Mouse (Mus musculus) forebrain, embryonic 12.5 days (tissue): Measurements from ENCODE around the gene Sgms1. TPM values are rescaled to one million over a fixed set of nuclear protein-coding genes. Genes with fewer than 3 reads are reported as not detected.
"Not testable (repeated sequence)": the region's sequence is repeated elsewhere in the genome, so short reads cannot be mapped to it uniquely, and the experiment has no call there.

Source experiments
- ATAC-seq: fragments of 200-750 bp; cut with Nextera tagmentation; 2 replicates; pipeline ENCODE4 v1.8.0; 2017; ENCODE audit warnings: moderate TSS enrichment; ENCODE audit not compliant: low FRiP score
- H3K27ac ChIP-seq: fragments of 300-500 bp; sonication (generic); 2 replicates; pipeline ENCODE4 v1.5.1; 2016; ENCODE audit warnings: mild to moderate bottlenecking
- H3K27me3 ChIP-seq: fragments of 300-500 bp; sonication (generic); 2 replicates; pipeline ENCODE4 v1.6.1; 2016; ENCODE audit warnings: mild to moderate bottlenecking
- H3K36me3 ChIP-seq: fragments of 300-500 bp; sonication (generic); replicated peaks from 2 replicates; pipeline ENCODE4 v1.6.1; 2016; ENCODE audit warnings: mild to moderate bottlenecking
- H3K4me1 ChIP-seq: fragments of 300-500 bp; sonication (generic); 2 replicates; pipeline ENCODE4 v1.6.1; 2016
- H3K4me2 ChIP-seq: fragments of 300-500 bp; sonication (generic); 2 replicates; pipeline ENCODE4 v1.6.1; 2016; ENCODE audit warnings: mild to moderate bottlenecking, moderate library complexity
- H3K4me3 ChIP-seq: fragments of 300-500 bp; sonication (generic); replicated peaks from 2 replicates; pipeline ENCODE4 v1.5.1; 2016; ENCODE audit warnings: mild to moderate bottlenecking
- H3K9ac ChIP-seq: fragments of 300-500 bp; sonication (generic); 2 replicates; pipeline ENCODE4 v1.6.1; 2016; ENCODE audit warnings: mild to moderate bottlenecking
- H3K9me3 ChIP-seq: fragments of 300-500 bp; sonication (generic); 2 replicates; pipeline ENCODE4 v1.6.1; 2016
- WGBS: fragments of 180-500 bp; shearing (Covaris S2); methylation state at CpG from one replicate; pipeline ENCODE4 v1.1.7; 2016; 5-methylcytosine and 5-hydroxymethylcytosine counted together
- polyA plus RNA-seq: library from polyadenylated mRNA; unstranded; fragments of >200 nt; fragmentation: Nextera tagmentation; extraction: Ambion mirVana; gene quantifications from 2 replicates; pipeline ENCODE4 v1.2.1, GENCODE M21; 2016

Sgms1 gene
- polyA plus RNA-seq, 1 experiment from 2014 or later, result 13.8 TPM

GRCm38 (mm10) chr19:32328089-32328828, 61.3 kb downstream of the Sgms1 start:
- ATAC-seq, result no peak
- H3K27ac ChIP-seq, result no peak overlapping the region
- no peaks in the 10 kb centered on the region for H3K9me3 ChIP-seq
- H3K4me3 ChIP-seq, result no peak overlapping the region
- H3K9ac ChIP-seq, result no peak overlapping the region
- H3K4me2 ChIP-seq, result no peak overlapping the region
- 49% methylated on average over 2 of the region's 2 CpGs for WGBS
- no peaks in the 10 kb centered on the region for H3K4me1 ChIP-seq
- H3K27me3 ChIP-seq, result no peaks in the 10 kb centered on the region
- H3K36me3 ChIP-seq, result no peaks in the 10 kb centered on the region

- 65% methylated on average over 4 of the region's 4 CpGs for WGBS
- H3K27ac ChIP-seq, result no peak overlapping the region
Measured at GRCm38 (mm10) chr19:32326621-32327021, 62.9 kb downstream of the Sgms1 start.

GRCm38 (mm10) chr19:32326156-32326555, 63.4 kb downstream of the Sgms1 start:
- H3K27ac ChIP-seq, result no peak overlapping the region
- H3K4me3 ChIP-seq, result no peak overlapping the region
- peaks cover 4% of the 10 kb centered on the region; the same call in 1 of the 2 replicates for H3K27me3 ChIP-seq
- no peak overlapping the region for H3K9ac ChIP-seq
- H3K4me1 ChIP-seq, result peaks cover 10% of the 10 kb centered on the region
- no peaks in the 10 kb centered on the region for H3K9me3 ChIP-seq
- H3K4me2 ChIP-seq, result no peak overlapping the region
- H3K36me3 ChIP-seq, result no peaks in the 10 kb centered on the region
- 85% methylated on average over 3 of the region's 3 CpGs for WGBS
- no peak for ATAC-seq

More at GRCm38 (mm10) chr19:32326621-32327021, 62.9 kb downstream of the Sgms1 start:
- Histone ChIP-seq H3K9me3 (no peaks in the 10 kb centered on the region), H3K27me3 (peaks cover under 1% of the 10 kb centered on the region; the same call in 1 of the 2 replicates), H3K4me2 (no peak overlapping the region), H3K9ac (no peak overlapping the region), H3K36me3 (no peaks in the 10 kb centered on the region), H3K4me1 (peaks cover 9% of the 10 kb centered on the region), H3K4me3 (no peak overlapping the region)
- ATAC-seq, result no peak

GRCm38 (mm10) chr19:32325100-32325768, 64.3 kb downstream of the Sgms1 start:
- peaks cover 13% of the 10 kb centered on the region for H3K4me1 ChIP-seq
- H3K27me3 ChIP-seq, result peaks cover 11% of the 10 kb centered on the region
- 68% methylated on average over 10 of the region's 10 CpGs for WGBS
- no peaks in the 10 kb centered on the region for H3K36me3 ChIP-seq
- H3K4me3 ChIP-seq, result no peak overlapping the region
- no peak for ATAC-seq
- no peak overlapping the region for H3K9ac ChIP-seq
- no peaks in the 10 kb centered on the region for H3K9me3 ChIP-seq
- no peak overlapping the region for H3K4me2 ChIP-seq
- H3K27ac ChIP-seq, result no peak overlapping the region

GRCm38 (mm10) chr19:32324550-32324949, 65.0 kb downstream of the Sgms1 start:
- Histone ChIP-seq H3K9ac (no peak overlapping the region), H3K4me1 (peaks cover 20% of the 10 kb centered on the region), H3K36me3 (no peaks in the 10 kb centered on the region), H3K4me2 (no peak overlapping the region), H3K9me3 (no peaks in the 10 kb centered on the region), H3K4me3 (no peak overlapping the region), H3K27ac (no peak overlapping the region), H3K27me3 (peaks cover 12% of the 10 kb centered on the region)
- ATAC-seq, result no peak
- WGBS, result 82% methylated on average over 1 of the region's 1 CpGs

- H3K27me3 ChIP-seq, result peaks cover 14% of the 10 kb centered on the region
- WGBS, result 81% methylated on average over 11 of the region's 11 CpGs
Measured at GRCm38 (mm10) chr19:32323070-32323469, 66.4 kb downstream of the Sgms1 start.

GRCm38 (mm10) chr19:32322429-32323035, 67.0 kb downstream of the Sgms1 start:
- H3K9ac ChIP-seq, result no peak overlapping the region
- ATAC-seq, result 0 out of 2 replicates have a peak, but pooled peaks have one; percentile 30
- no peak overlapping the region for H3K4me2 ChIP-seq
- H3K4me3 ChIP-seq, result no peak overlapping the region
- H3K4me1 ChIP-seq, result peaks cover 28% of the 10 kb centered on the region
- 13% methylated on average over 3 of the region's 3 CpGs for WGBS
- no peaks in the 10 kb centered on the region for H3K9me3 ChIP-seq
- peaks cover 17% of the 10 kb centered on the region for H3K27me3 ChIP-seq
- H3K27ac ChIP-seq, result no peak overlapping the region
- H3K36me3 ChIP-seq, result no peaks in the 10 kb centered on the region

More at GRCm38 (mm10) chr19:32323070-32323469, 66.4 kb downstream of the Sgms1 start:
- Histone ChIP-seq H3K4me3 (no peak overlapping the region), H3K9ac (no peak overlapping the region), H3K4me1 (peaks cover 28% of the 10 kb centered on the region), H3K27ac (no peak overlapping the region), H3K9me3 (no peaks in the 10 kb centered on the region), H3K36me3 (no peaks in the 10 kb centered on the region), H3K4me2 (no peak overlapping the region)
- ATAC-seq, result no peak

GRCm38 (mm10) chr19:32320366-32320666, 69.2 kb downstream of the Sgms1 start:
- H3K27me3 ChIP-seq, result peaks cover 23% of the 10 kb centered on the region
- H3K27ac ChIP-seq, result no peak overlapping the region
- H3K4me2 ChIP-seq, result no peak overlapping the region
- peaks cover 28% of the 10 kb centered on the region for H3K4me1 ChIP-seq
- no peak overlapping the region for H3K4me3 ChIP-seq
- no peak overlapping the region for H3K9ac ChIP-seq
- no peak for ATAC-seq
- 51% methylated on average over 4 of the region's 4 CpGs for WGBS
- no peaks in the 10 kb centered on the region for H3K36me3 ChIP-seq
- no peaks in the 10 kb centered on the region for H3K9me3 ChIP-seq

- Histone ChIP-seq H3K36me3 (no peaks in the 10 kb centered on the region), H3K4me3 (no peak overlapping the region), H3K27ac (no peak overlapping the region), H3K27me3 (peaks cover 23% of the 10 kb centered on the region), H3K4me2 (no peak overlapping the region), H3K4me1 (peaks cover 28% of the 10 kb centered on the region), H3K9me3 (no peaks in the 10 kb centered on the region), H3K9ac (no peak overlapping the region)
- WGBS, result 48% methylated on average over 12 of the region's 12 CpGs
- 0 out of 2 replicates have a peak, but pooled peaks have one; percentile 41 for ATAC-seq
Measured at GRCm38 (mm10) chr19:32319531-32320365, 69.8 kb downstream of the Sgms1 start.

GRCm38 (mm10) chr19:32319057-32319456, 70.5 kb downstream of the Sgms1 start:
- Histone ChIP-seq H3K4me2 (no peak overlapping the region), H3K9me3 (no peaks in the 10 kb centered on the region), H3K9ac (no peak overlapping the region), H3K27me3 (peaks cover 27% of the 10 kb centered on the region), H3K27ac (no peak overlapping the region), H3K36me3 (no peaks in the 10 kb centered on the region), H3K4me1 (peaks cover 28% of the 10 kb centered on the region), H3K4me3 (no peak overlapping the region)
- WGBS, result 23% methylated on average over 1 of the region's 1 CpGs
- no peak for ATAC-seq

GRCm38 (mm10) chr19:32317347-32317746, 72.2 kb downstream of the Sgms1 start:
- not testable (repeated sequence) for H3K4me2 ChIP-seq, H3K36me3 ChIP-seq, H3K27ac ChIP-seq, ATAC-seq, H3K9ac ChIP-seq, H3K9me3 ChIP-seq, H3K4me3 ChIP-seq
- Histone ChIP-seq H3K4me1 (peaks cover 24% of the 10 kb centered on the region), H3K27me3 (peaks cover 31% of the 10 kb centered on the region)
- WGBS, result 100% methylated on average over 1 of the region's 1 CpGs

- WGBS, result 91% methylated on average over 4 of the region's 4 CpGs
Measured at GRCm38 (mm10) chr19:32313304-32313703, 76.2 kb downstream of the Sgms1 start.

More at GRCm38 (mm10) chr19:32313304-32313703, 76.2 kb downstream of the Sgms1 start:
- Histone ChIP-seq H3K4me1 (no peaks in the 10 kb centered on the region), H3K4me3 (no peak overlapping the region), H3K36me3 (no peaks in the 10 kb centered on the region), H3K27ac (no peak overlapping the region), H3K9me3 (no peaks in the 10 kb centered on the region), H3K4me2 (no peak overlapping the region), H3K9ac (no peak overlapping the region), H3K27me3 (peaks cover 18% of the 10 kb centered on the region; the same call in 1 of the 2 replicates)
- ATAC-seq, result no peak
